Mouse (Mus musculus): Measurements from ENCODE around the gene Hrk. TPM values are rescaled to one million over a fixed set of nuclear protein-coding genes. Genes with fewer than 3 reads are reported as not detected.

Gene Hrk
- polyA plus RNA-seq, 1 experiment, result 0.40 TPM

DNA sequence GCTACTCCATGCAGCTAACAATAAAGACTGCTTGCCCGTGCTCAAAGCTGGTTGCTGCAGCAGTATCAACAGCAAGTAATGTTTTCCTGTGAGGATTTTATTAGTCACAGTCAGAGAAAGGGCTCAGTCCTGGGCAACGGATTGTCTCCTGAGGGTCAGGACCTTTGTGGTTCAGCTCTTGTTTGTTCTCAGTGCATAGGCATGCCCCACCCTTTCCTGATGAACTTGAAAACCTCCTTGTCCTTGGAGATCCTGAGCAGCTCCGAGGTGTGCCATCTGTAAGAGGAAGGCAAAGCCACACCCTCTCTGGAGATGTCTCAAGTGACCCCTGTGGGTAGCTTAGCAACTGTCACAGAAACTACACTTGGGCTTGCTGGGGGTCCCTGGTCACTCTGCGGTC is 3.8 kb upstream of the Hrk start:
- Histone ChIP-seq H3K4me1 (ENCODE audit: control insufficient read depth, insufficient read depth, low read length) (no peaks in the 10 kb centered on the region), H3K27ac (ENCODE audit: control insufficient read depth, insufficient read depth, low read depth, low read length) (no peak overlapping the region), H3K4me3 (ENCODE audit: control insufficient read depth, low read depth, low read length) (no peak overlapping the region), H3K27me3 (ENCODE audit: control insufficient read depth, insufficient read depth, low read length) (no peaks in the 10 kb centered on the region), H3K36me3 (ENCODE audit: control insufficient read depth, insufficient read depth, low read length) (no peaks in the 10 kb centered on the region)
- TF ChIP-seq CTCF (IDR thresholded peaks at IDR 0.05; ENCODE audit: control insufficient read depth, insufficient read depth, insufficient replicate concordance, low read depth, low read length), result no peak
- TF ChIP-seq POLR2A (IDR thresholded peaks at IDR 0.05; ENCODE audit: control insufficient read depth, low read depth, low read length), result no peak

- TF ChIP-seq CTCF (IDR thresholded peaks at IDR 0.05; ENCODE audit: control insufficient read depth, insufficient read depth, insufficient replicate concordance, low read depth, low read length), result no peak
- TF ChIP-seq POLR2A (IDR thresholded peaks at IDR 0.05; ENCODE audit: control insufficient read depth, low read depth, low read length), result no peak
- Histone ChIP-seq H3K27me3 (ENCODE audit: control insufficient read depth, insufficient read depth, low read length) (peaks cover 4% of the 10 kb centered on the region), H3K27ac (ENCODE audit: control insufficient read depth, insufficient read depth, low read depth, low read length) (no peak overlapping the region), H3K36me3 (ENCODE audit: control insufficient read depth, insufficient read depth, low read length) (no peaks in the 10 kb centered on the region), H3K4me1 (ENCODE audit: control insufficient read depth, insufficient read depth, low read length) (peaks cover 2% of the 10 kb centered on the region), H3K4me3 (ENCODE audit: control insufficient read depth, low read depth, low read length) (no peak overlapping the region)
Measured at GRCm38 (mm10) chr5:118165462-118165861, 1.0 kb downstream of the Hrk start.

- Histone ChIP-seq H3K4me3 (ENCODE audit: control insufficient read depth, low read depth, low read length) (no peak overlapping the region), H3K27me3 (ENCODE audit: control insufficient read depth, insufficient read depth, low read length) (peaks cover 4% of the 10 kb centered on the region), H3K36me3 (ENCODE audit: control insufficient read depth, insufficient read depth, low read length) (no peaks in the 10 kb centered on the region), H3K27ac (ENCODE audit: control insufficient read depth, insufficient read depth, low read depth, low read length) (no peak overlapping the region), H3K4me1 (ENCODE audit: control insufficient read depth, insufficient read depth, low read length) (peaks cover 12% of the 10 kb centered on the region)
- TF ChIP-seq POLR2A (IDR thresholded peaks at IDR 0.05; ENCODE audit: control insufficient read depth, low read depth, low read length), result no peak
- TF ChIP-seq CTCF (IDR thresholded peaks at IDR 0.05; ENCODE audit: control insufficient read depth, insufficient read depth, insufficient replicate concordance, low read depth, low read length), result no peak
Measured at GRCm38 (mm10) chr5:118167561-118167995, 3.1 kb downstream of the Hrk start.

GRCm38 (mm10) chr5:118169222-118170221 is 5.1 kb downstream of the Hrk start:
- Histone ChIP-seq H3K27ac (ENCODE audit: control insufficient read depth, insufficient read depth, low read depth, low read length) (no peak overlapping the region), H3K4me1 (ENCODE audit: control insufficient read depth, insufficient read depth, low read length) (peaks cover 13% of the 10 kb centered on the region), H3K4me3 (ENCODE audit: control insufficient read depth, low read depth, low read length) (peak overlapping the region; percentile 37; the same call in 1 of the 2 replicates), H3K36me3 (ENCODE audit: control insufficient read depth, insufficient read depth, low read length) (no peaks in the 10 kb centered on the region), H3K27me3 (ENCODE audit: control insufficient read depth, insufficient read depth, low read length) (peaks cover 4% of the 10 kb centered on the region)
- TF ChIP-seq POLR2A (IDR thresholded peaks at IDR 0.05; ENCODE audit: control insufficient read depth, low read depth, low read length), result no peak
- TF ChIP-seq CTCF (IDR thresholded peaks at IDR 0.05; ENCODE audit: control insufficient read depth, insufficient read depth, insufficient replicate concordance, low read depth, low read length), result no peak

DNA sequence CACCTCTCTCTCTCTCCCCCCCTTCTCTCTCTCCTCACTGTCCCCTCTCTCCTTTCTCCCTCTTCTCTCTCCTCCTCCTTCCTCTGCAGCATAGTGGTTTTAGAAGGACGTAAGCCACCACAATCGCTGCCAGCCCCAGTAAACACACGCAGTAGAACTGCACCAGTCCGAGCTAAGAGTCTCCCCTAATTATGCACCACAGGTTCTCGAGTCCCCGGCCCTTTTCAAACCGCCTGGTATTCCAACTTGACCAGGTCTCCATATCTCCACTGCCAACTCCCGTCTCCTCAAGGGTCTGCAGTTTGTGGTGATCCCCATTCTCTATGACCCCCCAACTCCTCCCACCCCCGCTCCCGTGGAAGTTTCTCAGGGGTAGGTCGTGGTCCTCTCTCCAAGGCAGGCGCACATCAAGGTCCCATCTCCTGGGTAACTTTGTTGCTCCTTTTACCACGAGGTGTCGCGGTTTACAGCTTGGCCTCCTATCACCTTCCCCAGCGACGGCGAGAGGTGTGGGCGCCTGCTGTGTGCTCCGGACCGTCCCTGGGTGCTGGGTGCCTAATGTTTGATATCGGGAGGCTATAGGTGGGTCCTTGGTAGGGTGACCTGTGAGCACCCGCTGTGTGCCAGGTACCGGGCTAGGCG is 6.6 kb downstream of the Hrk start:
- Histone ChIP-seq H3K4me1 (ENCODE audit: control insufficient read depth, insufficient read depth, low read length) (peaks cover 14% of the 10 kb centered on the region), H3K27me3 (ENCODE audit: control insufficient read depth, insufficient read depth, low read length) (peaks cover 4% of the 10 kb centered on the region), H3K36me3 (ENCODE audit: control insufficient read depth, insufficient read depth, low read length) (no peaks in the 10 kb centered on the region), H3K4me3 (ENCODE audit: control insufficient read depth, low read depth, low read length) (no peak overlapping the region), H3K27ac (ENCODE audit: control insufficient read depth, insufficient read depth, low read depth, low read length) (no peak overlapping the region)
- TF ChIP-seq POLR2A (IDR thresholded peaks at IDR 0.05; ENCODE audit: control insufficient read depth, low read depth, low read length) (no peak), CTCF (IDR thresholded peaks at IDR 0.05; ENCODE audit: control insufficient read depth, insufficient read depth, insufficient replicate concordance, low read depth, low read length) (no peak)

DNA sequence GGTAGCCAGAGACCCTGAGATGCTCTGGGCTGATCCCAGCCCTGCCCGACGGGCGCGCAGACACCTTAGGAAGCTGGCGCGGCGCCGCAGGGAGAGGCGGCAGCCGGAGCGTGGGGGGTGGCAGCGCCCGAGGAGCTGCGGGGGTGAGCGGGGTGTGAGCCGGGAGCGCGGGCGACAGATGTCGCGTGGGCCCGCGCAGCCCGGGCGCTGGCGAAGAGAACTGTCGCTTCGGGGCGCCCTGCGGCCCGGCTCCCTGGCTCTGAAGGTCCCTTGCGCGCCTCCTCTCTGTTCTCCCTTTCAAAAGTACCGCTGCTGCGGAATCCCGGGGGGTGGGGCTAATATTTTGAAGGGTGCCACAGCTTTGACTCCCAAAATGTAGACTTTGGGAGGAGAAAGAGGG is 7.2 kb downstream of the Hrk start:
- TF ChIP-seq POLR2A (IDR thresholded peaks at IDR 0.05; ENCODE audit: control insufficient read depth, low read depth, low read length) (no peak), CTCF (IDR thresholded peaks at IDR 0.05; ENCODE audit: control insufficient read depth, insufficient read depth, insufficient replicate concordance, low read depth, low read length) (no peak)
- H3K27me3 ChIP-seq (ENCODE audit: control insufficient read depth, insufficient read depth, low read length), result peaks cover 4% of the 10 kb centered on the region
- H3K4me1 ChIP-seq (ENCODE audit: control insufficient read depth, insufficient read depth, low read length), result peaks cover 14% of the 10 kb centered on the region
- no peak overlapping the region for H3K4me3 ChIP-seq (ENCODE audit: control insufficient read depth, low read depth, low read length)
- H3K27ac ChIP-seq (ENCODE audit: control insufficient read depth, insufficient read depth, low read depth, low read length), result no peak overlapping the region
- H3K36me3 ChIP-seq (ENCODE audit: control insufficient read depth, insufficient read depth, low read length), result no peaks in the 10 kb centered on the region

DNA sequence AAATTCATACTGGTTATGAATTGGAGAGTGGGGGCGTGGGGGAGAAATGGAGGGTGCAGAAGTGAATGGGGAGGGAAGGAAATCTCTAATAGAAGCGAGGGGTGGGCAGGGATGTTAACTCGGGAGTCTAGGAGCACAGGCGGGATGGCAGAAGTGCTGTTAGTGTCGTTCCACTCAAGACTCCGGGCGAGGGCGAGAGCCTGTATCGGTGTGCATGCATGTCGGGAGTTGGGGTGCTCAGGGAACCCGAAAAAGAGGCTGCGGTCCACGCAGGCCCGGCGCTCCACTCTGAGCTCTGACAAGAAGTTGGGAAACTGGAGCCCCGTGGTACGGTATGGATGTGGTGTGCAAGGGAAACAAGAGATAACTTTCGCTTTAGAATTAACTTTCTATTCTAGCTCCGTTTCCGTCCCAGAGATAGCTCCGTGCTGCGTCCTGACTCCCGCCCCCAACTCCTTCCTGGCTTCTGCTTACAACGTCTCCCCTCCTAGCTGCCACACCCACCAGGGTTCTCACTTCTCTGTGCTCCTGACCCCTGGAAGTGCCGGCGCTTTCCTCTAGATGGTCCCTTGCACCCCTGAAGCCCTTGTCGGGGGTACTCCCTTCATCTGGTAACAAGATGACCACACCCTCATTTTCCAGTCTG is 7.8 kb downstream of the Hrk start:
- Histone ChIP-seq H3K27ac (ENCODE audit: control insufficient read depth, insufficient read depth, low read depth, low read length) (no peak overlapping the region), H3K36me3 (ENCODE audit: control insufficient read depth, insufficient read depth, low read length) (no peaks in the 10 kb centered on the region), H3K4me1 (ENCODE audit: control insufficient read depth, insufficient read depth, low read length) (peaks cover 14% of the 10 kb centered on the region), H3K4me3 (ENCODE audit: control insufficient read depth, low read depth, low read length) (no peak overlapping the region), H3K27me3 (ENCODE audit: control insufficient read depth, insufficient read depth, low read length) (peaks cover 4% of the 10 kb centered on the region)
- TF ChIP-seq CTCF (IDR thresholded peaks at IDR 0.05; ENCODE audit: control insufficient read depth, insufficient read depth, insufficient replicate concordance, low read depth, low read length), result no peak
- TF ChIP-seq POLR2A (IDR thresholded peaks at IDR 0.05; ENCODE audit: control insufficient read depth, low read depth, low read length), result no peak

Data from testis, adult 2 months (tissue).